Mouse (Mus musculus): Measurements from ENCODE around the gene Csrp1. TPM values are rescaled to one million over a fixed set of nuclear protein-coding genes. Genes with fewer than 3 reads are reported as not detected.
A peak's percentile ranks its signal among the peaks of the same experiment; 100 is the strongest.

The Csrp1 gene
- polyA plus RNA-seq, 1 experiment from 2014 or later: 16.0 TPM

- no peak for ATAC-seq
- no peaks in the 10 kb centered on the region for H3K36me3 ChIP-seq
- H3K27me3 ChIP-seq: peaks cover 26% of the 10 kb centered on the region
- H3K4me2 ChIP-seq (replicated peaks): no peak overlapping the region
- WGBS: 44% methylated on average over 4 of the region's 4 CpGs
- H3K9me3 ChIP-seq: no peaks in the 10 kb centered on the region
- no peak overlapping the region for H3K27ac ChIP-seq
- no peak overlapping the region for H3K4me3 ChIP-seq (replicated peaks)
- H3K4me1 ChIP-seq (replicated peaks): peaks cover 30% of the 10 kb centered on the region
- no peak overlapping the region for H3K9ac ChIP-seq (replicated peaks)
Measured at GRCm38 (mm10) chr1:135684895-135685294, 35.0 kb upstream of the Csrp1 start.

- no peak for ATAC-seq
- Histone ChIP-seq H3K36me3 (no peaks in the 10 kb centered on the region), H3K9me3 (no peaks in the 10 kb centered on the region), H3K9ac (replicated peaks) (no peak overlapping the region), H3K4me3 (replicated peaks) (no peak overlapping the region), H3K4me1 (replicated peaks) (peaks cover 30% of the 10 kb centered on the region), H3K27ac (no peak overlapping the region), H3K27me3 (peaks cover 28% of the 10 kb centered on the region), H3K4me2 (replicated peaks) (no peak overlapping the region)
- WGBS: 47% methylated on average over 5 of the region's 6 CpGs
Measured at GRCm38 (mm10) chr1:135685316-135685715, 34.5 kb upstream of the Csrp1 start.

GRCm38 (mm10) chr1:135686792-135687510 is 32.9 kb upstream of the Csrp1 start:
- WGBS: under 1% methylated on average over 19 of the region's 19 CpGs
- ATAC-seq: peak; percentile 29

GRCm38 (mm10) chr1:135687771-135688492 is 31.9 kb upstream of the Csrp1 start:
- Histone ChIP-seq H3K9me3 (no peaks in the 10 kb centered on the region), H3K36me3 (no peaks in the 10 kb centered on the region), H3K27me3 (peaks cover 28% of the 10 kb centered on the region), H3K9ac (replicated peaks) (peak overlapping the region; percentile 73), H3K4me3 (replicated peaks) (peak overlapping the region; percentile 56), H3K4me2 (replicated peaks) (peak overlapping the region; percentile 84), H3K27ac (peak overlapping the region; percentile 75), H3K4me1 (replicated peaks) (peaks cover 30% of the 10 kb centered on the region)
- under 1% methylated on average over 80 of the region's 81 CpGs for WGBS
- ATAC-seq: peak; percentile 90

More at GRCm38 (mm10) chr1:135686792-135687510, 32.9 kb upstream of the Csrp1 start:
- H3K36me3 ChIP-seq: no peaks in the 10 kb centered on the region
- H3K4me1 ChIP-seq (replicated peaks): peaks cover 30% of the 10 kb centered on the region
- no peaks in the 10 kb centered on the region for H3K9me3 ChIP-seq
- peak overlapping the region; percentile 84 for H3K4me2 ChIP-seq (replicated peaks)
- peak overlapping the region; percentile 73 for H3K9ac ChIP-seq (replicated peaks)
- H3K4me3 ChIP-seq (replicated peaks): peak overlapping the region; percentile 56
- peak overlapping the region; percentile 19; the same call in 1 of the 2 replicates for H3K27ac ChIP-seq
- peaks cover 28% of the 10 kb centered on the region for H3K27me3 ChIP-seq

- Histone ChIP-seq H3K4me1 (replicated peaks) (peaks cover 30% of the 10 kb centered on the region), H3K9me3 (no peaks in the 10 kb centered on the region), H3K9ac (replicated peaks) (peak overlapping the region; percentile 73), H3K4me2 (replicated peaks) (peak overlapping the region; percentile 84), H3K27me3 (peaks cover 28% of the 10 kb centered on the region), H3K4me3 (replicated peaks) (peak overlapping the region; percentile 56), H3K36me3 (no peaks in the 10 kb centered on the region), H3K27ac (no peak overlapping the region)
- WGBS: 6% methylated on average over 6 of the region's 6 CpGs
- no peak for ATAC-seq
Measured at GRCm38 (mm10) chr1:135688686-135689085, 31.2 kb upstream of the Csrp1 start.

GRCm38 (mm10) chr1:135690784-135691416 is 29.0 kb upstream of the Csrp1 start:
- ATAC-seq: no peak
- Histone ChIP-seq H3K4me2 (replicated peaks) (no peak overlapping the region), H3K9ac (replicated peaks) (no peak overlapping the region), H3K4me3 (replicated peaks) (no peak overlapping the region), H3K9me3 (no peaks in the 10 kb centered on the region), H3K27me3 (peaks cover 22% of the 10 kb centered on the region), H3K4me1 (replicated peaks) (peaks cover 26% of the 10 kb centered on the region), H3K27ac (no peak overlapping the region), H3K36me3 (no peaks in the 10 kb centered on the region)
- WGBS: 76% methylated on average over 6 of the region's 6 CpGs

GRCm38 (mm10) chr1:135691417-135691815 is 28.4 kb upstream of the Csrp1 start:
- Histone ChIP-seq H3K27me3 (peaks cover 17% of the 10 kb centered on the region), H3K4me2 (replicated peaks) (no peak overlapping the region), H3K36me3 (no peaks in the 10 kb centered on the region), H3K4me3 (replicated peaks) (no peak overlapping the region), H3K9me3 (no peaks in the 10 kb centered on the region), H3K4me1 (replicated peaks) (peaks cover 21% of the 10 kb centered on the region), H3K9ac (replicated peaks) (no peak overlapping the region), H3K27ac (no peak overlapping the region)
- ATAC-seq: no peak
- WGBS: 68% methylated on average over 10 of the region's 10 CpGs

- Histone ChIP-seq H3K4me3 (replicated peaks) (no peak overlapping the region), H3K4me2 (replicated peaks) (no peak overlapping the region), H3K4me1 (replicated peaks) (peaks cover 12% of the 10 kb centered on the region), H3K27ac (no peak overlapping the region), H3K36me3 (no peaks in the 10 kb centered on the region), H3K27me3 (peaks cover 25% of the 10 kb centered on the region), H3K9me3 (no peaks in the 10 kb centered on the region), H3K9ac (replicated peaks) (no peak overlapping the region)
- WGBS: 51% methylated on average over 11 of the region's 11 CpGs
- no peak for ATAC-seq
Measured at GRCm38 (mm10) chr1:135694181-135694580, 25.7 kb upstream of the Csrp1 start.

GRCm38 (mm10) chr1:135697462-135697861 is 22.4 kb upstream of the Csrp1 start:
- H3K27ac ChIP-seq: no peak overlapping the region; the same call in 1 of the 2 replicates
- peaks cover 21% of the 10 kb centered on the region for H3K4me1 ChIP-seq (replicated peaks)
- no peak overlapping the region for H3K4me3 ChIP-seq (replicated peaks)
- H3K4me2 ChIP-seq (replicated peaks): no peak overlapping the region
- H3K36me3 ChIP-seq: no peaks in the 10 kb centered on the region
- ATAC-seq: no peak
- peaks cover 16% of the 10 kb centered on the region for H3K27me3 ChIP-seq
- H3K9ac ChIP-seq (replicated peaks): no peak overlapping the region
- 82% methylated on average over 4 of the region's 4 CpGs for WGBS
- H3K9me3 ChIP-seq: no peaks in the 10 kb centered on the region

- Histone ChIP-seq H3K36me3 (no peaks in the 10 kb centered on the region), H3K4me1 (replicated peaks) (peaks cover 21% of the 10 kb centered on the region), H3K4me2 (replicated peaks) (peak overlapping the region; percentile 66; the same call in 1 of the 2 replicates), H3K4me3 (replicated peaks) (no peak overlapping the region), H3K9ac (replicated peaks) (no peak overlapping the region), H3K27me3 (peaks cover 18% of the 10 kb centered on the region), H3K9me3 (no peaks in the 10 kb centered on the region), H3K27ac (0 out of 2 replicates have a peak overlapping the region, but pooled peaks have one; percentile 11)
- ATAC-seq: no peak
- 29% methylated on average over 6 of the region's 6 CpGs for WGBS
Measured at GRCm38 (mm10) chr1:135698046-135698445, 21.8 kb upstream of the Csrp1 start.

GRCm38 (mm10) chr1:135698451-135698921 is 21.4 kb upstream of the Csrp1 start:
- Histone ChIP-seq H3K27me3 (peaks cover 19% of the 10 kb centered on the region), H3K4me2 (replicated peaks) (peak overlapping the region; percentile 66), H3K27ac (0 out of 2 replicates have a peak overlapping the region, but pooled peaks have one; percentile 11), H3K9ac (replicated peaks) (no peak overlapping the region), H3K4me1 (replicated peaks) (peaks cover 21% of the 10 kb centered on the region), H3K4me3 (replicated peaks) (peak overlapping the region; percentile 39), H3K9me3 (no peaks in the 10 kb centered on the region), H3K36me3 (no peaks in the 10 kb centered on the region)
- 5% methylated on average over 11 of the region's 11 CpGs for WGBS
- ATAC-seq: peak; percentile 21; the same call in 1 of the 2 replicates
